Mouse (Mus musculus): ENCODE measurements at regions not wholly inside any gene's neighbourhood (a gene's known extent, or its start where the extent isn't known, plus 50 kb on each side); places are given as distances from the start of the nearest gene placed in this dataset.
"Not testable (repeated sequence)": the region's sequence is repeated elsewhere in the genome, so short reads cannot be mapped to it uniquely, and the experiment has no call there.

DNA sequence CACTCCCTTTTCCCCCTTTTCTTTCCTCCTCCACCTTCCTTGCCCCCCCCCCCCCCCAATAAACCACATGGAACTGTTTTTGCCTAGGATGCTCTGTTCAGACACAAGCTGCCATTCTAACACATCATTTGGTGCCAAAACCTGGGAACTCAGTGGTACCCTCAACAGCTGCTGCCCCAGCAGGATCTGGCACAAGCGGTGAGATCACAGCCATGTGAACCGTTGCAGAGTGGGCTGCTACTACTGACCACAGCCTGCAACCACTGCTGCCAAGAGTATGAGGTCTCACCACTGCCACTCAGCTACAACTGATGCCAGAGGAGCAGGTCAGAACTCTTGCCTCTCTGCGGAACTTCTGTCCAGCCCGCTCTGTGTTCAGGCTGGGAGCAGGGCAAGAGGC lies 206.2 kb downstream of the Pcsk1 start:
- H3K36me3 ChIP-seq (ENCODE audit: control insufficient read depth, insufficient read depth, low read length) = no peaks in the 10 kb centered on the region
- no peaks in the 10 kb centered on the region for H3K4me1 ChIP-seq (ENCODE audit: control insufficient read depth, insufficient read depth, insufficient read length, low read length)
- H3K27me3 ChIP-seq (ENCODE audit: control insufficient read depth, insufficient read depth, low read length) = no peaks in the 10 kb centered on the region
- no peak for TF ChIP-seq POLR2A (IDR thresholded peaks at IDR 0.05; ENCODE audit: low read depth, low read length)
- no peak for TF ChIP-seq CTCF (IDR thresholded peaks at IDR 0.05; ENCODE audit: extremely low read depth, insufficient read length, insufficient replicate concordance, low read depth, low read length)
- WGBS = 91% methylated on average over 4 of the region's 4 CpGs
- H3K4me3 ChIP-seq (ENCODE audit: low read depth, low read length) = no peak overlapping the region
- H3K27ac ChIP-seq (ENCODE audit: insufficient read depth, low read depth, low read length) = no peak overlapping the region

DNA sequence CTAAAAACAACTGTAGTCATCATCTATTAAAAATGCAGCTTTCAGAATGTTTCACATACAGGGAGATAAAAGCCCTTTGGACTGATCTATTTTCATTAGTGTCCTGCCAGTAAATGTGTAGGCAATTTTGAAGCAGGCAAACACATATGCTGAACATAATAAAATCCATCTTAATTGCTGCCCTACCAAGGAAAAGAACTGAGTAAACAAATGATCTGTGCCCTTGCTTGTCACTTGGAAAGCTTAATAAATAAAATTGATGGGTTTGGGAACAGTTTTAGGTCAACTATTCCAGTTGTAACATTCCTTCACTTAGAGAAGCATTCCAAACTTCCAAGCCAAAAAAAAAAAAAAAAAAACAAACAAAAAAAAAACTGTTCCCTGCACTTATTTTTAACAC lies 230.2 kb downstream of the Pcsk1 start:
- Histone ChIP-seq H3K27ac (ENCODE audit: insufficient read depth, low read depth, low read length) (no peak overlapping the region), H3K27me3 (ENCODE audit: control insufficient read depth, insufficient read depth, low read length) (no peaks in the 10 kb centered on the region), H3K4me3 (ENCODE audit: low read depth, low read length) (no peak overlapping the region), H3K36me3 (ENCODE audit: control insufficient read depth, insufficient read depth, low read length) (no peaks in the 10 kb centered on the region), H3K4me1 (ENCODE audit: control insufficient read depth, insufficient read depth, insufficient read length, low read length) (no peaks in the 10 kb centered on the region)
- TF ChIP-seq POLR2A (IDR thresholded peaks at IDR 0.05; ENCODE audit: low read depth, low read length) = no peak

DNA sequence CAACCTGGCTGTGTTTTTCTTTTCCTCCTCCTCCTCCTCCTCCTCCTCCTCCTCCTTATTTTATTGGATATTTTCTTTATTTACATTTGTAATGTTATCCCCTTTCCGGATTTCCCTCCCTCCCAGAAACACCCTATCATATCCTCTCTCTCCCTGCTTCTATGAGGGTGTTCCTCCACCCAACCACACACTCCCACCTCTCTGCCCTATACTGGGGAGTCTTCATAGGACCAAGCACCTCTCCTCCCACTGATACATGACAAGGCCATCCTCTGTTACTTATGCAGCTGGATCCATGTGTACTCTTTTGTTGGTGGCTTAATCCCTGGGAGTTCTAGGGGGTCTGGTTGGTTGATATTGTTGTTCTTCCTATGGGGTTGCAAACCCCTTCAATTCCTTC lies 230.6 kb downstream of the Pcsk1 start:
- no peak overlapping the region for H3K4me3 ChIP-seq (ENCODE audit: low read depth, low read length)
- H3K27ac ChIP-seq (ENCODE audit: insufficient read depth, low read depth, low read length) = no peak overlapping the region

DNA sequence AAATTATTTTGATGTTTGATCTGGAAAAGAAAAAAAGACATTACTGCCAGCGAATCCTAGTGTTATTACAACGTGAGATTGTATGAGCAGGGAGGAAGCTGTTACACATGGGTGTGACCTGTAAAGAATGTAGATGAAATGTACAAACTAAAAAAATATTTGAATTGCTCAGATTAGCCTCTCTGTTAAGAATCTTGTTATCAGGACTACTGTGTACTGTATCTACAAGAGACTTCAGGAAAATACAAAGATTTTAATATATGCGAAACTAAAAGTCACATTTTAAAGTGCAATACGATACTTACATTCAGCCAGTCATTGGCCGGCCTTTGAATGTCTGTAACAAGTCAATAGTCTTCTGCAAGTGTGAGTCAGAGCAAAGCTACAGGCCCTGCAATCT lies 247.4 kb downstream of the Pcsk1 start:
- TF ChIP-seq CTCF (IDR thresholded peaks at IDR 0.05; ENCODE audit: extremely low read depth, insufficient read length, insufficient replicate concordance, low read depth, low read length) (no peak), POLR2A (IDR thresholded peaks at IDR 0.05; ENCODE audit: low read depth, low read length) (no peak)
- Histone ChIP-seq H3K27ac (ENCODE audit: insufficient read depth, low read depth, low read length) (no peak overlapping the region), H3K36me3 (ENCODE audit: control insufficient read depth, insufficient read depth, low read length) (no peaks in the 10 kb centered on the region), H3K4me3 (ENCODE audit: low read depth, low read length) (no peak overlapping the region), H3K4me1 (ENCODE audit: control insufficient read depth, insufficient read depth, insufficient read length, low read length) (no peaks in the 10 kb centered on the region), H3K27me3 (ENCODE audit: control insufficient read depth, insufficient read depth, low read length) (no peaks in the 10 kb centered on the region)
- WGBS = 71% methylated on average over 5 of the region's 5 CpGs

More for the DNA sequence above, 230.6 kb downstream of the Pcsk1 start:
- 22% methylated on average over 1 of the region's 1 CpGs for WGBS
- Histone ChIP-seq H3K36me3 (ENCODE audit: control insufficient read depth, insufficient read depth, low read length) (no peaks in the 10 kb centered on the region), H3K27me3 (ENCODE audit: control insufficient read depth, insufficient read depth, low read length) (no peaks in the 10 kb centered on the region), H3K4me1 (ENCODE audit: control insufficient read depth, insufficient read depth, insufficient read length, low read length) (no peaks in the 10 kb centered on the region)
- TF ChIP-seq POLR2A (IDR thresholded peaks at IDR 0.05; ENCODE audit: low read depth, low read length) = no peak
- no peak for TF ChIP-seq CTCF (IDR thresholded peaks at IDR 0.05; ENCODE audit: extremely low read depth, insufficient read length, insufficient replicate concordance, low read depth, low read length)

DNA sequence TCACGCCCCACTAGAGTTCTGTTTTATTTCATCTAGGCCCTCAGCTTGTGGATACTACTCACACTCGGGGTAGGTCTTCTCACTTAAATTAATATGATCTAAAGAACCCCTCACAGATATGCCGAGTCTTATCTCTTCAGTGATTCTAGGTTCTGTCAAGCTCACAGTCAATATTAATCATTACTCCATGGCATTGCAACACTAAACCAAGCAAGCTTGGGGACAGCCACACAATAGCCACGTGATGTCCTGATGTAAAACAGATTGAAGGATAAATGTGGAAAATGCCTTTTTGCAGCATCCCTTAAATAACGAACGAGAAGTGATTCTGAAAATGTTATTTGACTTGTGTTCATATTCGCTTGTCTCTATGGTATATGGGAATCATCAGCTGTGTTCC lies 253.8 kb downstream of the Pcsk1 start:
- TF ChIP-seq POLR2A (IDR thresholded peaks at IDR 0.05; ENCODE audit: low read depth, low read length) (no peak), CTCF (IDR thresholded peaks at IDR 0.05; ENCODE audit: extremely low read depth, insufficient read length, insufficient replicate concordance, low read depth, low read length) (no peak)
- no peak overlapping the region for H3K4me3 ChIP-seq (ENCODE audit: low read depth, low read length)
- WGBS = 55% methylated on average over 7 of the region's 7 CpGs
- H3K36me3 ChIP-seq (ENCODE audit: control insufficient read depth, insufficient read depth, low read length) = no peaks in the 10 kb centered on the region
- H3K27me3 ChIP-seq (ENCODE audit: control insufficient read depth, insufficient read depth, low read length) = no peaks in the 10 kb centered on the region
- no peaks in the 10 kb centered on the region for H3K4me1 ChIP-seq (ENCODE audit: control insufficient read depth, insufficient read depth, insufficient read length, low read length)
- no peak overlapping the region for H3K27ac ChIP-seq (ENCODE audit: insufficient read depth, low read depth, low read length)

DNA sequence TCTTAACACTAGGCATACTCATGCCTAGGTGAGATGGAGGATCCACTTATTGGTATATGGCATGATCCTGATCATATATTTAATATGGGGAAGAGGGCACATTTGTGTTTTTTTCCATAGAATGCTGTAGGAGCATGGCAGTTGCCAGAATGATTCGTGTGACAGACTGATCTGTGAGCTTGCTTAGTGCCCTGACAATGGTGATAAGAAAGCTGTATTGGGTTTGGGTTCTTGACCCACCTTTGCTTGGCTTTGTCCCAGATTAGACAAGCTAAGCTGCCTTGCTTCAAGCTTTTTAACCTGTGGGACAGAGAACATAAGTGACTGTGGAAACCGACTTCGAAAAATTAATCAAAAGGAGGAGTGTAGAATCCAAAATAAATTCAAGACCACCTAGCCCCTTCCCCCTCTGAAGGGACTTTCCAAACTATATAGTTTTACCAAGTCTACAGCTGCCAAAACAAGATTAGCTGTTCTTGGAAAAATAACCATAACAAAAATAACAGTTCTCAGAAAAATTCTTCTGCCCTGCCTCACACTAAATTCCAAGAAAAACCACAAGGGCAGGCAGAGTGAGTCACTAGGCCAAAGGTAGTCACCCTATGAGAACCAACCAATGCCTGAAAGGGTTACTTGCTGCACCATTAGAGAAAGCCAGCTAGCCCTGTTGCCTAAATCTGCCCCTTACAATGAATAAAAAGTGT lies 277.2 kb downstream of the Pcsk1 start:
- no peak overlapping the region for H3K27ac ChIP-seq (ENCODE audit: insufficient read depth, low read depth, low read length)
- H3K27me3 ChIP-seq (ENCODE audit: control insufficient read depth, insufficient read depth, low read length) = no peaks in the 10 kb centered on the region
- WGBS = 63% methylated on average over 3 of the region's 3 CpGs
- H3K4me3 ChIP-seq (ENCODE audit: low read depth, low read length) = no peak overlapping the region
- no peaks in the 10 kb centered on the region for H3K4me1 ChIP-seq (ENCODE audit: control insufficient read depth, insufficient read depth, insufficient read length, low read length)
- TF ChIP-seq POLR2A (IDR thresholded peaks at IDR 0.05; ENCODE audit: low read depth, low read length) = no peak
- TF ChIP-seq CTCF (IDR thresholded peaks at IDR 0.05; ENCODE audit: extremely low read depth, insufficient read length, insufficient replicate concordance, low read depth, low read length) = no peak
- H3K36me3 ChIP-seq (ENCODE audit: control insufficient read depth, insufficient read depth, low read length) = no peaks in the 10 kb centered on the region

DNA sequence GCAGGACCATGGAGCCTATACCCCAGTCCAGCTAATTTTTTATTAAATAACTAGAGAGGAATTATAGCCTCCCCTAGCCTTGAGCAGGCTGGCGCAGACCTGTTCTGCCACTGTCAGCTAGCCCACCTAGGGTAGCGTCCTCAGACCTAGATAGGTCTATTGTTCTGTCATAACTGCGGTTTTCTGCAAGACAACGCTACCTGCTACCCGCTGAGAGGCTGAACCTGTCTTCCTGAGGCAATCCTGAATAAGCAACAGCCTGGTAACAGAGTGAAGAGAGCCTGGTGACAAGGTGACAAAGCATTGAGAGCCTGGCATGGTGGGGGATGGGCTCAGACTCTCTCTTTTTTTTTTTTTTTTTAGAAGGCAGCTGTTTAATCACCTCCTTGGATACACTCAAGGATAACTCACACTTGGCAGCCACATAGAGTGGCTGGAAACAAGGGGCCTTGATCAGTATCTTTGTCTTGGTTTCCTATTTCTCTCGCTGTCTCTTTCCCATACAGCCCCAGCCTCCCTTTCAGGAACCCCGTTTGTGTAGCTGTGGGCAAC lies 278.7 kb downstream of the Pcsk1 start:
- Histone ChIP-seq H3K4me1 (ENCODE audit: control insufficient read depth, insufficient read depth, insufficient read length, low read length) (no peaks in the 10 kb centered on the region), H3K4me3 (ENCODE audit: low read depth, low read length) (no peak overlapping the region), H3K27ac (ENCODE audit: insufficient read depth, low read depth, low read length) (no peak overlapping the region), H3K27me3 (ENCODE audit: control insufficient read depth, insufficient read depth, low read length) (no peaks in the 10 kb centered on the region), H3K36me3 (ENCODE audit: control insufficient read depth, insufficient read depth, low read length) (no peaks in the 10 kb centered on the region)
- WGBS = 75% methylated on average over 7 of the region's 7 CpGs
- TF ChIP-seq CTCF (IDR thresholded peaks at IDR 0.05; ENCODE audit: extremely low read depth, insufficient read length, insufficient replicate concordance, low read depth, low read length) = no peak

DNA sequence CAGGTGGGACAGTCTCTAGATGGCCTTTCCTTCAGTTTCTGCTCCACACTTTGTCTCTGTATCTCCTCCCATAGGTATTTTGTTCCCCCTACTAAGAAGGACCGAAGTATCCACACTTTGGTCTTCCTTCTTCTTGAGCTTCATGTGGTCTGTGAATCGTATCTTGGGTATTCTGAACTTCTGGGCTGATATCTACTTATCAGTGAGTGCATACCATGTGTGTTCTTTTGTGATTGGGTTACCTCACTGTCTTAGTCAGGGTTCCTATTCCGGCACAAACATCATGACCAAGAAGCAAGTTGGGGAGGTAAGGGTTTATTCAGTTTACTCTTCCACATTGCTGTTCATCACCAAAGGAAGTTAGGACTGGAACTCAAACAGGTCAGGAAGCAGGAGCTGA lies 287.5 kb downstream of the Pcsk1 start:
- H3K4me3 ChIP-seq (ENCODE audit: low read depth, low read length); H3K27ac ChIP-seq (ENCODE audit: insufficient read depth, low read depth, low read length); H3K36me3 ChIP-seq (ENCODE audit: control insufficient read depth, insufficient read depth, low read length); H3K4me1 ChIP-seq (ENCODE audit: control insufficient read depth, insufficient read depth, insufficient read length, low read length); H3K27me3 ChIP-seq (ENCODE audit: control insufficient read depth, insufficient read depth, low read length): not testable (repeated sequence)
- 82% methylated on average over 3 of the region's 3 CpGs for WGBS

Measured in small intestine, adult 2 months (tissue).